Mouse (Mus musculus) cerebellum, adult 2 months (tissue): ENCODE data around the gene Cttn. TPM values are rescaled to one million over a fixed set of nuclear protein-coding genes. Genes with fewer than 3 reads are reported as not detected.

Source experiments
- DNase-seq, 2 experiments: peaks; one replicate each; pipeline ENCODE4 v3.0.0; 2021
- H3K27ac ChIP-seq: fragments of 200-500 bp; 2 replicates; pipeline ENCODE4 v1.5.1; 2012; ENCODE audit warnings: low read length, control low read depth, inconsistent platforms; ENCODE audit not compliant: insufficient read depth
- H3K27me3 ChIP-seq: fragments of 200-500 bp; 2 replicates; pipeline ENCODE4 v1.6.1; 2012; ENCODE audit warnings: inconsistent platforms, mild to moderate bottlenecking, low read length, moderate library complexity; ENCODE audit not compliant: control insufficient read depth, insufficient read depth
- H3K4me1 ChIP-seq: fragments of 200-500 bp; 2 replicates; pipeline ENCODE4 v1.6.1; 2011; ENCODE audit warnings: low read length; ENCODE audit not compliant: control insufficient read depth, insufficient read depth
- H3K4me3 ChIP-seq: fragments of 200-500 bp; replicated peaks from 2 replicates; pipeline ENCODE3; 2011; ENCODE audit warnings: mild to moderate bottlenecking, low read depth, low read length, control low read depth; ENCODE audit not compliant: insufficient read depth
- CTCF ChIP-seq: fragments of 200-500 bp; IDR thresholded peaks from 2 replicates; pipeline ENCODE4 v1.5.1; 2011; ENCODE audit warnings: low read depth, mild to moderate bottlenecking, control low read depth, low read length, moderate library complexity, borderline replicate concordance; ENCODE audit not compliant: insufficient read depth
- POLR2A ChIP-seq: fragments of 200-500 bp; IDR thresholded peaks from 2 replicates; pipeline ENCODE4 v1.6.1; 2011; ENCODE audit warnings: low read length, control low read depth, borderline replicate concordance; ENCODE audit not compliant: insufficient read depth
- WGBS: fragments of 180-500 bp; shearing (Covaris S2); methylation state at CpG from one replicate; pipeline ENCODE4 v1.1.7; 2018; 5-methylcytosine and 5-hydroxymethylcytosine counted together
- polyA plus RNA-seq: library from polyadenylated mRNA; depleted of rRNA; stranded (reverse); fragments of >200 nt; gene quantifications from 2 replicates; pipeline ENCODE4 v1.2.3, GENCODE M21; 2012; rRNA removed

The Cttn gene
- polyA plus RNA-seq, 1 experiment, result 131 TPM

DNA sequence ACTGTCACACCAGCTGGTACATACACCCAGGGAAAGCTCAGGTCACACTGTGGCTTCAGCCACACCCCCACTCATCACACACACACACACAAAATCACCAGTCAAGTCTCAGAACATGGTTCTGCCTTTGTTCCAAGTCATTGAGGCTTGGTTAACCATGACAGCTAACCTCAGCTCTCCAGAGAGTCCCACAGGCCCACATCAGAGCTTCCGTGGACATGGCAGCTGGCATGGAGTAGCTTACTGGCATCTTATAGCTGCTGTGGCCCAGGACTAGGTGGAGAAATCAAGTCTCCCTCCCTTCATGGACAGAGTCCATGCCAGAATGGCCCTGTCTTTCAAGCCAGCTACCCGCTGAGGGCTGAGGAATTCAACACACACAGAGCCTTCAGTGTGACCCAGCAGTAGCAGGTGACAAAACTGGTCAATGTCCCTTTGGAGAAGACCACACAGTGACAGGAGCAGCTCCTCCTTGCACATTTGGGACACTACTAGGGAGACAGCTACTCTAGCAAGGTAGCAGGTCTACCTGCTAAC lies 62.3 kb downstream of the Cttn start:
- DNase-seq, result peak in 1 of 2 experiments; percentile 39
- Histone ChIP-seq H3K27ac (no peak overlapping the region), H3K4me1 (peaks cover 14% of the 10 kb centered on the region), H3K27me3 (no peaks in the 10 kb centered on the region), H3K4me3 (no peak overlapping the region)
- WGBS, result 45% methylated on average over 2 of the region's 2 CpGs
- TF ChIP-seq CTCF (no peak), POLR2A (no peak)

DNA sequence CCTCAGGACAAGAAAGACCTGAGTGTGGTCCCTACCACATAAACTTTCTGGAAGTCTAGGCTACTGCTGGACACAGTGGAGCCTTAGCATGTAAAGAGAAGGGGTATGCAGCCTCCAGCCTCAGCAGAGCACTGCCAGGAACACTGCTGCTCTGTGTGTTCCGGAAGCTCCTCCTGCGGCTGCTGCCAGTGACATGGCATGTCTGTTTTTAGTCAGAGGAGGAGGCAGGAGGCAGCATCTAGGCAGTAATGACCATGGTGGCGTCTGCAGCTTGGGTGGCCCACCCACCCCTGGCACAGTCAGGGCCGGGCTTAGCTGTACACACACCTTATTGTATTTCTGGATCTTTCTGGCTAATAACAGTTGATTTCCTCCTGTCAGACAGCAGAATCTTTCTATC lies 63.1 kb downstream of the Cttn start:
- Histone ChIP-seq H3K4me1 (peaks cover 14% of the 10 kb centered on the region), H3K27ac (no peak overlapping the region), H3K27me3 (no peaks in the 10 kb centered on the region), H3K4me3 (no peak overlapping the region)
- TF ChIP-seq CTCF (no peak), POLR2A (no peak)
- 76% methylated on average over 4 of the region's 4 CpGs for WGBS
- DNase-seq, result no peak

DNA sequence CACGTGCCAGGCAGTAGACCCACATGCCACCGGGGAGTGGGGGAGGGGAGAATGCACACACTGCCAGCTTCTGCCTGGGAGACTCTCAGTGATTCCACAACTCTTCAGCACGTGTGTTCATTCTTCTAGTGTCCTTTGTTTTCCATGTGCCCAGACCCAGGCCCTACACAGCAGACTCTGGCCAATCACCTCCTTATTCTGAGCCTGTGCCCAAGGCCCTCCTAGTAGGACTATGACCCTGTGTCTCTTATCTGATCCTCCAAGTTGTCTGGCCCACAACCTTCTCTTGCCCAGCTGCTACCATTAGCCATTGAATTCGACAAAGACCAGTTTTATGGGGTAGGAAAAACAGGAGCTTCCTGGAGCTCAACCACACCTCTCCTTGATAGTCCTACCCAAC lies 68.3 kb downstream of the Cttn start:
- 57% methylated on average over 4 of the region's 4 CpGs for WGBS
- no peaks in the 10 kb centered on the region for H3K4me1 ChIP-seq
- H3K27ac ChIP-seq, result no peak overlapping the region
- no peaks in the 10 kb centered on the region for H3K27me3 ChIP-seq
- DNase-seq, result no peak
- TF ChIP-seq CTCF (no peak), POLR2A (no peak)
- H3K4me3 ChIP-seq, result no peak overlapping the region

DNA sequence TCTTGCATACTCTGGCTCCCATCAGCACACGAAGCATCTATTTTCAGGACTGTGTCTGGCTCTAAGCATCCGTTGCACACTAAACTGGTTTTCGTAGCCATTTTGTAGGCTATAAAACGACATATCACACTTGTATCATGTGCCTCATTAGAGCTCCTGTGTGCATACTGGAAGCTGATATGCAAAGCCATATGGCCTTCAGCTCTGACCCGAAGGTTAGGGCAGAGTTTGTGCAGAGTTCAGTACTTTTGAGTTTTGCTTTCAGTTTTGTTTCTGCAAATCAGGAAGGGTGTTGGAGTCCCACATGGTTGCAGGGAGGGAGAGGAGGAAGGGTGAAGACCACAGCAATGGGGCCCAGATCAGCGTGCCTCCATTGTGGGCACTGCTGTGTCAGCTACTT lies 79.1 kb downstream of the Cttn start:
- TF ChIP-seq POLR2A, result no peak
- no peak for TF ChIP-seq CTCF
- no peak overlapping the region for H3K4me3 ChIP-seq
- no peak overlapping the region for H3K27ac ChIP-seq
- H3K27me3 ChIP-seq, result no peaks in the 10 kb centered on the region
- no peaks in the 10 kb centered on the region for H3K4me1 ChIP-seq
- no peak for DNase-seq
- WGBS, result 89% methylated on average over 6 of the region's 6 CpGs

DNA sequence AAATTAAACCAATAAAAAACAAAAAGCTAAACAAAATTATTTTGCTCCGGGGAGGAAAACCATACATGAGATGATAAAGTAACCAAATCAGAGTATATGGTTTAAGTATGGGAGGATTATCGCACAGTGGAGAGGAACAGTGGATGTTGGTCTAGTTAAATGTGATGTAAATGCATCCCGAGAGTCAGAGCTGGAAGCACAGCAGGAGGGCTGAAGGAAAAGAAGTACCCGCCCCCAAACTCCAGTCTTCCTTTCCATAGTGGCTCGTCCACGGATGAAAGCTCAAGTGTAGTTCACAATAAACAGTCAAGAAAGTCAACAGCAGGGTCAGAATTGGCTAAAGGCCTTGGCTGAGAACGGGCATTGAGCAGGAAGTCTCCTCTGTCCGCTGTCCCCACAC lies 80.1 kb downstream of the Cttn start:
- Histone ChIP-seq H3K4me3 (no peak overlapping the region), H3K27ac (no peak overlapping the region), H3K4me1 (no peaks in the 10 kb centered on the region), H3K27me3 (no peaks in the 10 kb centered on the region)
- TF ChIP-seq CTCF (no peak), POLR2A (no peak)
- WGBS, result 69% methylated on average over 8 of the region's 8 CpGs
- no peak for DNase-seq

DNA sequence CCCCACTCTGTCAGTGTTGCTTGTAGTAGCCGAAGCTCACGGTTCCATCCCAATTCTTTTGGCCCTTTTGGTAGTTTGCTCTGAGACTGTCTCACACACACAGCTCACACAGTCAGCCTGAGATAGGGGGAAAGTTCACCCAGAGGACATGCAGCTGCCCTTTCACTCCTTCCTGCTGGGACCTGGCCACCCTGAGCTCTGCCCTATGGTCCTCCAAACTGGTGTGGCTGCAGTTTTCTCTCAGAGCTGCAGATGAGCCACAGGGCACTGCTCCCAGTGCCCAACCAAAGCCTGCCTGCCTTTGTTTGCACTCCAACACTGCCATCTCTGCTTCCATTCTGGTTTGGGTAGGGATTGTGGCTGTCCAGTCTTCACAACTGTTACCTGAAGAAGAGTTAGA lies 81.1 kb downstream of the Cttn start:
- no peak for TF ChIP-seq CTCF
- no peaks in the 10 kb centered on the region for H3K27me3 ChIP-seq
- H3K27ac ChIP-seq, result no peak overlapping the region
- H3K4me3 ChIP-seq, result no peak overlapping the region
- DNase-seq, result no peak
- H3K4me1 ChIP-seq, result no peaks in the 10 kb centered on the region
- 94% methylated on average over 2 of the region's 2 CpGs for WGBS

DNA sequence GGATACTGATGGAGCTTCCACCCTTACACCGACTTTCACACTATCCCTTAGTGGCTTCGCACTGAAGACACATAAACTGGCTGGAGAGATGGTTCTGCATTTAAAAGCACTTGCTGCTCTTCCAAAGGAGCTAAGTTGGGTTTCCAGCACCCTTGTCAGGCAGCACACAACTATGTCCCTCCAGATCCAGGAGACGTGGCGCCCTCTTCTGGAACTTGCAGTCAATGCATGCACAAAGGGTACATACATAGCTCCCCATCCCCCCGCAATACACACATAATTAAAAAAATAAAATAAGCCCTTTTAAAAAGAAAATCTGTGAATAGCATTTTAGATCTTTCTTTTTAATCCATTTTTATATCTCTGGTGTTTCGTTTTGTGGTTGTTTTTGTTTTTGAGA lies 83.3 kb downstream of the Cttn start:
- H3K4me1 ChIP-seq, result peaks cover 3% of the 10 kb centered on the region; the same call in 1 of the 2 replicates
- DNase-seq, result no peak
- no peak overlapping the region for H3K27ac ChIP-seq
- no peaks in the 10 kb centered on the region for H3K27me3 ChIP-seq
- no peak overlapping the region for H3K4me3 ChIP-seq
- WGBS, result 96% methylated on average over 6 of the region's 6 CpGs
- TF ChIP-seq CTCF, result no peak
- no peak for TF ChIP-seq POLR2A

Other genes starting within 250 kb of the Cttn start
- 77.6 and 79.6 TPM in 2 replicates for gene Ppfia1, start 82.7 kb upstream of the Cttn start, polyA plus RNA-seq
- gene Fadd, start 111.5 kb upstream of the Cttn start, polyA plus RNA-seq, result 3.3 TPM in 2 replicates